Mouse (Mus musculus): ENCODE data around the gene Bsx. TPM values are rescaled to one million over a fixed set of nuclear protein-coding genes. Genes with fewer than 3 reads are reported as not detected.

Gene Bsx
- polyA plus RNA-seq, 1 experiment, result not detected

DNA sequence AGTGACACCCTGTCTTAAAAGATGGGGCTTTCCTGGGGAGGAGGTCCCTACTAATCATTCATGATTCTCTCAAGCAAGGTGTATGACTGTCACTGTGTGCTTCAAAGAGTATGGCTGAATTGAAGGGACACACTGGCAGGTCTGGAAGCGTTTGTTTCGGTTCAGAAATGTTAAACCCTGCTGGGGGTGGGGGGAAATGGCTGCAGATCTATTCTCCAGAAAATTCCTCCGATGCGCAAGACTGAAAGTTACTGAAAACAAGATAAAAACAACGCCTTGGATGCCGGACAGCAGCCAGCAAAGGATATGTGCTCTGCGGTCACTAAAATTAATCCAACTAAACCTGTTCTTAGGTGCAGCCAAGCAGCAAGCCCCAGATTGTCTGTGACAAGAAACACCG lies 34.5 kb downstream of the Bsx start:
- H3K27ac ChIP-seq (ENCODE audit: control insufficient read depth, insufficient read depth, low read depth, low read length, poor library complexity), result no peak overlapping the region
- 80% methylated on average over 8 of the region's 8 CpGs for WGBS
- no peak overlapping the region for H3K4me3 ChIP-seq (replicated peaks; ENCODE audit: control insufficient read depth, low read depth, low read length)
- TF ChIP-seq CTCF (IDR thresholded peaks at IDR 0.05; ENCODE audit: control insufficient read depth, insufficient read depth, low read length) (no peak), POLR2A (IDR thresholded peaks at IDR 0.05; ENCODE audit: borderline replicate concordance, control insufficient read depth, low read depth, low read length) (no peak)
- no peaks in the 10 kb centered on the region for H3K4me1 ChIP-seq (ENCODE audit: control insufficient read depth, insufficient read depth, low read length)

DNA sequence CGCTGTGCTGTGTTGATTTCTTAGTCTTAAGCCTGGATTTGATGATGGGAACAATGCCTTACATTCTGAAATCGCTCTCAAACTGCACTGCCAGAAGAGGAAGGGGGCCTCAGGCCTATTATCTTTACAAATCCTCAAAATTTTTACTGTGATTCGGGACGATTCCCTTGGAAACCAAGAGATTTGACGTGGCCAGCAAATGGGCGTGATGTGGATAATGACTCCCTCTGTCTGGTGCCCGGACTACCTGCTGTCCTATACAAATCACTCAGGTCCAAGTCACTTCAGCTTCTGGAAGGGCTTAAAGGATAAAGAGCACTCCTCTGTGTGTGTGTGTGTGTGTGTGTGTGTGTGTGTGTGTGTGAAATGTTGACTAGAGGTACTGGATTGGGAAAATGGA lies 35.0 kb downstream of the Bsx start:
- 78% methylated on average over 7 of the region's 7 CpGs for WGBS
- no peaks in the 10 kb centered on the region for H3K4me1 ChIP-seq (ENCODE audit: control insufficient read depth, insufficient read depth, low read length)
- no peak for TF ChIP-seq POLR2A (IDR thresholded peaks at IDR 0.05; ENCODE audit: borderline replicate concordance, control insufficient read depth, low read depth, low read length)

DNA sequence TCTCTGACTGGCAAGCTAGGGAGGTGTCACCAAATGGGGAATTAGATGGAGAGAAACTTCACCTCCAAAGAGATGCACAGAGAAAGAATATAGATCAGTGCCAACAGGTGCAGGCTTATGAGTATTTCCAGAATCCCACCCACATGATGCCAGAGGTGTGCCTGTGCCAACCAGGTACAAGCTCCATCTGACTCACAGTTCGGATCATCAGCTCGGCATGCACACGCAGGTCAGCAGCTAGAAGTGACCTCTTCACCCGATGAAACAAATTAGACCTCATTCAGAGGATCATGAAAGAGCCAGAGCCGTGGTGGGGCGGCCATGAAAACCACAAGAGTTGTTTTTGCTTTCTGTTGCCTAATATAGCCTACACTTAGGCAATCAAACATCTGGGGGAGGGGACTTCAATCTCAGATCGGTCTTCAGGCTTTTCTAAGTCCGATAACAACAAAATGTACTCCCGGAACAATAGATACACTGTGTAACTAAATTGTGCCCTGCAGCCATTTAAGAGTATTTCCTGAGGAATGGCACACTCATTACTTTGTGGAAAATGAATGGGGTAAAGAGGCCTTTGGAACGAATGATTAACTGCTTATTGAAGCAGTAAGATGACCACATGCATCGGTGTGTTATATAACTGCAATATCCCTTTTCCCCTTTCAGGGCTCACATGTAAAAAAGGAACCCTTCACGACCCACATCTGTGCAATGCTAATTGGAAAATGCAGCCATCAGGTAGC lies 44.1 kb downstream of the Bsx start:
- Histone ChIP-seq H3K4me1 (ENCODE audit: control insufficient read depth, insufficient read depth, low read length) (no peaks in the 10 kb centered on the region; the same call in 1 of the 2 replicates), H3K4me3 (replicated peaks; ENCODE audit: control insufficient read depth, low read depth, low read length) (no peak overlapping the region), H3K27ac (ENCODE audit: control insufficient read depth, insufficient read depth, low read depth, low read length, poor library complexity) (no peak overlapping the region)
- no peak for TF ChIP-seq CTCF (IDR thresholded peaks at IDR 0.05; ENCODE audit: control insufficient read depth, insufficient read depth, low read length)
- no peak for TF ChIP-seq POLR2A (IDR thresholded peaks at IDR 0.05; ENCODE audit: borderline replicate concordance, control insufficient read depth, low read depth, low read length)
- 28% methylated on average over 12 of the region's 12 CpGs for WGBS

More for the DNA sequence above, 35.0 kb downstream of the Bsx start:
- Histone ChIP-seq H3K27ac (ENCODE audit: control insufficient read depth, insufficient read depth, low read depth, low read length, poor library complexity) (no peak overlapping the region), H3K4me3 (replicated peaks; ENCODE audit: control insufficient read depth, low read depth, low read length) (no peak overlapping the region)

DNA sequence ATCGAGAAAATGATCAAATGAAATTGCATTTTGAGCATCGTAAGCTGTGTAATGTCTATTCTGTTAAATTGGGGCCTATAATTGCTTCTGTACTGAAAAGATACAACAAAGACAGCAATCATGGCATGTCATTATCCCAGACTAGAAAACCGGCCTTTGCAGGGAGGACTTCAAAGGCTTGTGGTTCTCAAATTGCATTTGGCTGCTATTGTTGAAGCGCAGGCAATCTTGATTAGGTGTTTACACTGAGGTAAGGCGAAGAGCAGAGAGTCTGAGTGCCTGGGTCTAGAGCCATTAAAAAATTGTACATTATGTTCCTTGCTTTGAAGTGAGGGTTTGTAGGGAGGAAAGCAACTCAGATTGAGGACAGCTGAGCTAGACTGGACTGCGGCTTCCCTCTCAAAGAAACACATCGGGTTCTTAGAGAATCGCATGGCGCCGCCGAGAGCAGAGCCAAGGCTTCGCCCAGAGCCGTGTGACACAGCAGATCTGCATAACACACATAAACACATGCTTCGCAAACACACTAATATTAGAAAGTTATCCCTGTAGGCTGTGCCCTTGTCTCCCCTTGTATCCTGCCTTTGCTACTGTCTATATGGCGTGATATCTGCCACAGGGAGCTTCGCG lies 53.5 kb downstream of the Bsx start:
- Histone ChIP-seq H3K4me3 (replicated peaks; ENCODE audit: control insufficient read depth, low read depth, low read length) (no peak overlapping the region), H3K4me1 (ENCODE audit: control insufficient read depth, insufficient read depth, low read length) (no peaks in the 10 kb centered on the region), H3K27ac (ENCODE audit: control insufficient read depth, insufficient read depth, low read depth, low read length, poor library complexity) (no peak overlapping the region)
- TF ChIP-seq CTCF (IDR thresholded peaks at IDR 0.05; ENCODE audit: control insufficient read depth, insufficient read depth, low read length) (no peak), POLR2A (IDR thresholded peaks at IDR 0.05; ENCODE audit: borderline replicate concordance, control insufficient read depth, low read depth, low read length) (no peak)
- 84% methylated on average over 17 of the region's 17 CpGs for WGBS

Other genes starting within 250 kb of the Bsx start
- gene Gm21915, start 203.5 kb upstream of the Bsx start, polyA plus RNA-seq (2011; ENCODE audit: insufficient read depth, insufficient read length, low replicate concordance, missing spikeins), result not detected in 2 replicates
- gene Clmp, start 188.2 kb upstream of the Bsx start, polyA plus RNA-seq (2011; ENCODE audit: insufficient read depth, insufficient read length, low replicate concordance, missing spikeins), result 1.9 and 4.1 TPM in 2 replicates
- 397 and 805 TPM in 2 replicates for gene Hspa8, start 73.1 kb upstream of the Bsx start, polyA plus RNA-seq (2011; ENCODE audit: insufficient read depth, insufficient read length, low replicate concordance, missing spikeins)
- gene Jhy, start 90.0 kb downstream of the Bsx start, polyA plus RNA-seq (2011; ENCODE audit: insufficient read depth, insufficient read length, low replicate concordance, missing spikeins), result 0.82 and 3.4 TPM in 2 replicates
- 1.6 and 6.8 TPM in 2 replicates for gene Crtam, start 130.5 kb downstream of the Bsx start, polyA plus RNA-seq (2011; ENCODE audit: insufficient read depth, insufficient read length, low replicate concordance, missing spikeins)

Measured in bone marrow, adult 2 months (tissue).